Mouse (Mus musculus) MN1 (cell line): Measurements from ENCODE around the gene Mmp2.

ENCODE experiments used
- DNase-seq: peaks from one replicate; pipeline ENCODE4 v3.0.0-alpha.2; 2016; ENCODE audit warnings: low spot score

Mmp2 gene

GRCm38 (mm10) chr8:92895053-92895452 lies 68.0 kb downstream of the Mmp2 start:
- DNase-seq: no peak

- DNase-seq: no peak
These were observed 69.0 kb downstream of the Mmp2 start for GRCm38 (mm10) chr8:92896056-92896455.

GRCm38 (mm10) chr8:92896611-92897010 lies 69.5 kb downstream of the Mmp2 start:
- no peak for DNase-seq

GRCm38 (mm10) chr8:92897794-92898193 lies 70.7 kb downstream of the Mmp2 start:
- no peak for DNase-seq

GRCm38 (mm10) chr8:92899590-92899989 lies 72.5 kb downstream of the Mmp2 start:
- no peak for DNase-seq

GRCm38 (mm10) chr8:92901107-92901506 lies 74.0 kb downstream of the Mmp2 start, which contains the start of gene Capns2:
Capns2 (plus strand) TSS chr8:92901407.
- DNase-seq: no peak

GRCm38 (mm10) chr8:92902981-92903380 lies 75.9 kb downstream of the Mmp2 start:
- DNase-seq: no peak
